Mouse (Mus musculus) hindbrain, embryonic 16.5 days (tissue): ENCODE measurements at regions not wholly inside any gene's neighbourhood (a gene's known extent, or its start where the extent isn't known, plus 50 kb on each side); places are given as distances from the start of the nearest gene placed in this dataset.

ENCODE experiments used
- ATAC-seq: fragments of 200-750 bp; cut with Nextera tagmentation; 2 replicates; pipeline ENCODE4 v1.8.0; 2017; ENCODE audit warnings: moderate TSS enrichment, moderate library complexity
- H3K27ac ChIP-seq: fragments of 300-500 bp; sonication (generic); 2 replicates; pipeline ENCODE4 v1.5.1; 2014; ENCODE audit warnings: low read depth, mild to moderate bottlenecking, control low read depth, low read length, moderate library complexity
- H3K27me3 ChIP-seq: fragments of 300-500 bp; sonication (generic); replicated peaks from 2 replicates; pipeline ENCODE4 v1.6.1; 2014; ENCODE audit warnings: low read length; ENCODE audit not compliant: control insufficient read depth, insufficient read depth
- H3K36me3 ChIP-seq: fragments of 300-500 bp; sonication (generic); 2 replicates; pipeline ENCODE4 v1.6.1; 2014; ENCODE audit warnings: mild to moderate bottlenecking, low read length, moderate library complexity, mixed read lengths; ENCODE audit not compliant: control insufficient read depth, insufficient read depth
- H3K4me1 ChIP-seq: fragments of 300-500 bp; sonication (generic); 2 replicates; pipeline ENCODE4 v1.6.1; 2014; ENCODE audit warnings: low read depth, low read length; ENCODE audit not compliant: control insufficient read depth, insufficient read depth
- H3K4me2 ChIP-seq: fragments of 300-500 bp; sonication (generic); 2 replicates; pipeline ENCODE4 v1.6.1; 2014; ENCODE audit warnings: mild to moderate bottlenecking, low read length, control low read depth, moderate library complexity
- H3K4me3 ChIP-seq: fragments of 300-500 bp; sonication (generic); 2 replicates; pipeline ENCODE4 v1.5.1; 2014; ENCODE audit warnings: mild to moderate bottlenecking, low read length, control low read depth, moderate library complexity
- H3K9ac ChIP-seq: fragments of 300-500 bp; sonication (generic); 2 replicates; pipeline ENCODE4 v1.6.1; 2014; ENCODE audit warnings: low read depth, mild to moderate bottlenecking, control low read depth, low read length, moderate library complexity
- H3K9me3 ChIP-seq: fragments of 300-500 bp; sonication (generic); 2 replicates; pipeline ENCODE4 v1.6.1; 2014; ENCODE audit warnings: mild to moderate bottlenecking, low read length, moderate library complexity; ENCODE audit not compliant: control insufficient read depth
- WGBS: fragments of 180-500 bp; shearing (Covaris S2); extraction: QIAGEN DNeasy Blood & Tissue Kit; methylation state at CpG from one replicate; pipeline ENCODE4 v1.1.7; 2014; 5-methylcytosine and 5-hydroxymethylcytosine counted together

GRCm38 (mm10) chr3:143835611-143836240 is 369.3 kb downstream of the Lmo4 start:
- WGBS: 89% methylated on average over 7 of the region's 7 CpGs
- no peaks in the 10 kb centered on the region for H3K9me3 ChIP-seq
- H3K36me3 ChIP-seq: no peaks in the 10 kb centered on the region
- ATAC-seq: no peak
- H3K4me3 ChIP-seq: no peak overlapping the region
- H3K4me2 ChIP-seq: no peak overlapping the region
- H3K27ac ChIP-seq: no peak overlapping the region
- H3K4me1 ChIP-seq: no peaks in the 10 kb centered on the region
- no peak overlapping the region for H3K9ac ChIP-seq
- no peaks in the 10 kb centered on the region for H3K27me3 ChIP-seq

DNA sequence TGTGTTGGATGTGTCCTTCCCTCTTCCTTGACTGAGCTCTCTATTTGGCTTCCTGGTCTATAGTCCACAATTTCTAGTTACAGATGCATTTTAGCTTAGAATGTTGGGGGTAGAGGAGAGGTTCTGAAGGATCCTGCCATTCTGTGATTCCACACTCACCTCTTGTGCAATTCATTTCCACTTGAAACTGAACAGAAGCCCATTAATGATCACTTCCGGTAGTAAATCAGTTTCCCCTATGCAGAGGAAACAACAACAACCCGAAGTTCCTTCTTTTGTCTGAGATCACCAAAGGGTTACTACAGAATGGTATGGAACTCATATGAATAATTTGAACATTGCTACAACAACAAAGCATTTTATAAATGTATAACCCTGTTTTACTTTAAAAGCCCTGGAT is 370.3 kb downstream of the Lmo4 start:
- ATAC-seq: no peak
- no peaks in the 10 kb centered on the region for H3K4me1 ChIP-seq
- H3K9me3 ChIP-seq: no peaks in the 10 kb centered on the region
- no peaks in the 10 kb centered on the region for H3K27me3 ChIP-seq
- H3K9ac ChIP-seq: no peak overlapping the region
- WGBS: 87% methylated on average over 2 of the region's 2 CpGs
- no peak overlapping the region for H3K4me3 ChIP-seq
- no peak overlapping the region for H3K27ac ChIP-seq
- H3K4me2 ChIP-seq: no peak overlapping the region
- H3K36me3 ChIP-seq: no peaks in the 10 kb centered on the region

DNA sequence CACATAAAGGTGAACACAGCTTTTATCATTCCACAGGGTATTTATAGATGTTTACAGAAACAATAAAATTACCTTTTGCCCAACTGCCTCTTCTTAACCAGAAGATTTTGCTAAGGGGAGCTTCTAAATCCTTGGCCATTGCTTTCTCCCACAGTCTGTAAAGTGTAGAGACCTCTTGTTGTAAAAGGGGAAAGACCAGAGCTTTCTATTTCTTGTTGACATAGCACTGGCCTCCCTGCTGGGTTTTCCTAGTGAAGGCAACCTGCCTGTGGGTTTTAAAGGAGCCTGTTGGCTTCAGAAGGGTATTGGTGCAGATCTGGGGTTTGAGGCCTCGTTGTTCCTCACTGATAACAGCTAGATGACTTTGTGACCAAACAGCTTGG is 381.6 kb downstream of the Lmo4 start:
- H3K27me3 ChIP-seq: no peaks in the 10 kb centered on the region
- H3K36me3 ChIP-seq: no peaks in the 10 kb centered on the region
- no peak overlapping the region for H3K9ac ChIP-seq
- H3K9me3 ChIP-seq: no peaks in the 10 kb centered on the region
- H3K27ac ChIP-seq: no peak overlapping the region
- WGBS: 56% methylated on average over 1 of the region's 1 CpGs
- H3K4me3 ChIP-seq: no peak overlapping the region
- no peak for ATAC-seq
- no peak overlapping the region for H3K4me2 ChIP-seq
- H3K4me1 ChIP-seq: no peaks in the 10 kb centered on the region

- H3K4me1 ChIP-seq: no peaks in the 10 kb centered on the region
Measured at GRCm38 (mm10) chr3:143822564-143823394, 382.2 kb downstream of the Lmo4 start.

GRCm38 (mm10) chr3:143807544-143807943 is 397.5 kb downstream of the Lmo4 start:
- no peak overlapping the region for H3K4me2 ChIP-seq
- no peaks in the 10 kb centered on the region for H3K4me1 ChIP-seq
- H3K9me3 ChIP-seq: no peaks in the 10 kb centered on the region
- no peak for ATAC-seq
- no peaks in the 10 kb centered on the region for H3K27me3 ChIP-seq
- no peak overlapping the region for H3K9ac ChIP-seq
- no peak overlapping the region for H3K4me3 ChIP-seq
- H3K27ac ChIP-seq: no peak overlapping the region
- WGBS: 89% methylated on average over 8 of the region's 8 CpGs
- H3K36me3 ChIP-seq: no peaks in the 10 kb centered on the region

More at GRCm38 (mm10) chr3:143822564-143823394, 382.2 kb downstream of the Lmo4 start:
- Histone ChIP-seq H3K9ac (no peak overlapping the region), H3K9me3 (no peaks in the 10 kb centered on the region), H3K36me3 (no peaks in the 10 kb centered on the region), H3K27ac (no peak overlapping the region), H3K4me3 (no peak overlapping the region), H3K4me2 (no peak overlapping the region), H3K27me3 (no peaks in the 10 kb centered on the region)
- ATAC-seq: no peak
- WGBS: 65% methylated on average over 8 of the region's 8 CpGs

GRCm38 (mm10) chr3:143806940-143807339 is 398.1 kb downstream of the Lmo4 start:
- Histone ChIP-seq H3K4me3 (no peak overlapping the region), H3K27ac (no peak overlapping the region), H3K27me3 (no peaks in the 10 kb centered on the region), H3K9ac (no peak overlapping the region), H3K4me2 (no peak overlapping the region), H3K9me3 (no peaks in the 10 kb centered on the region), H3K4me1 (no peaks in the 10 kb centered on the region), H3K36me3 (no peaks in the 10 kb centered on the region)
- 93% methylated on average over 3 of the region's 3 CpGs for WGBS
- ATAC-seq: no peak

GRCm38 (mm10) chr3:143797850-143798249 is 407.2 kb downstream of the Lmo4 start:
- H3K4me3 ChIP-seq: no peak overlapping the region
- no peaks in the 10 kb centered on the region for H3K36me3 ChIP-seq
- no peaks in the 10 kb centered on the region for H3K27me3 ChIP-seq
- no peak for ATAC-seq
- H3K9ac ChIP-seq: no peak overlapping the region; the same call in 1 of the 2 replicates
- H3K4me1 ChIP-seq: no peaks in the 10 kb centered on the region
- WGBS: 32% methylated on average over 5 of the region's 5 CpGs
- no peak overlapping the region for H3K27ac ChIP-seq
- no peak overlapping the region for H3K4me2 ChIP-seq
- no peaks in the 10 kb centered on the region for H3K9me3 ChIP-seq

DNA sequence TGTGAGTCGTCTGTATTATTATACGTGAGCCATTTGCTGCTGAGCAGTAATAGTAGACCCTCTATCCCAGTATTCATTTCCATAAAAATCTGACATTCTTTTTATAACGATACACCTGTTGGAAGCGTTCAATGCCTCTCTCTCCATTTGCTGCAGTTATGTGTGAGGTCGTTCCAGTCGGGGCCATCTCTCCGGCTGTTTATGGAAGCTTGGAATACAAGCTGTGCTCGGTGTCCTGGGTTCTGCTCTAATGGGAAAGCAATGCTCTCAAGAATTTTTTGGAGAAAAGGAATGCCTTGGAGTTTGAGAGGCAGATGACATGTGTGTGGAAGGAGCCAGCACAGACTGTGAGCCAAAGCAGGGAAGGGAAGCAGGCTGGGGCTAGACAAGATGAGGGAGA is 414.1 kb downstream of the Lmo4 start:
- H3K27ac ChIP-seq: no peak overlapping the region
- ATAC-seq: no peak
- no peak overlapping the region for H3K9ac ChIP-seq
- H3K4me1 ChIP-seq: no peaks in the 10 kb centered on the region
- no peaks in the 10 kb centered on the region for H3K36me3 ChIP-seq
- H3K9me3 ChIP-seq: no peaks in the 10 kb centered on the region
- H3K4me2 ChIP-seq: no peak overlapping the region
- H3K27me3 ChIP-seq: no peaks in the 10 kb centered on the region
- 82% methylated on average over 8 of the region's 8 CpGs for WGBS
- H3K4me3 ChIP-seq: no peak overlapping the region

DNA sequence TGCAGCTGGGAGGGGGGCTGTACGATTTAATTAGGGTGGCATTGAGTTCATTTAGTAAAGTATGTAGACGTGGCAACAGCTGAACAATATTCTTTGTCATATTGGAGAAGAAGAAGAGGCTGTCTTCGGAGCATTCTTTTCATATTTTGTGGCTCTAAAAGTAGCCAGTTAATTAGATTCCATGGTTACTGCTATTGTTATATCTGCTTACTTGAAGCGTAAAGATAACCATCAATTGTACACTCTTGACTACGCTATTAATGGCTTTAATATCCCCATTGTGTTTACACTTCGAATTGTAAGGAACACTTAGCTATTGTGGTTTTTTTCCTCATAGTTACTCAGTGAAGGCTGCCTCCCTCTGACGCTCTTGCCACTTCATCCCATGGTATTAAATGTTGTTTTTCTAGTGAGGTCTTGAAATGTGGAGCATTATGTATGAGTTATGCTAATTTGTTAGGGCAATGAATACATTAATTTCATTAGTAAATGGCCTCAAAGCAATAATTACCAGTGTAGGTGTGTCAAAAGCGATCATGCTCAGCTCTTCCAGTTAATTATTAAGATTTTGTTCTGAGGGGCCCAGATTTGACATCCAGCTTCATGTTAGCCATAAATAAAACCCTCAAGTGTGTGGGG is 415.0 kb downstream of the Lmo4 start:
- Histone ChIP-seq H3K27me3 (no peaks in the 10 kb centered on the region), H3K4me3 (no peak overlapping the region), H3K27ac (no peak overlapping the region), H3K4me1 (no peaks in the 10 kb centered on the region), H3K9me3 (no peaks in the 10 kb centered on the region), H3K4me2 (no peak overlapping the region), H3K36me3 (no peaks in the 10 kb centered on the region), H3K9ac (no peak overlapping the region)
- 25% methylated on average over 8 of the region's 8 CpGs for WGBS
- no peak for ATAC-seq
